Mouse (Mus musculus): Measurements from ENCODE around the gene Epn2. TPM values are rescaled to one million over a fixed set of nuclear protein-coding genes. Genes with fewer than 3 reads are reported as not detected.

The Epn2 gene
- polyA plus RNA-seq, 1 experiment from 2014 or later: 24.7 TPM

- DNase-seq (ENCODE audit: low spot score): no peak
- H3K4me1 ChIP-seq: peaks cover 7% of the 10 kb centered on the region; the same call in 1 of the 2 replicates
- H3K36me3 ChIP-seq (replicated peaks): no peaks in the 10 kb centered on the region
- no peak overlapping the region for H3K27ac ChIP-seq (replicated peaks)
- H3K4me3 ChIP-seq: no peak overlapping the region
- H3K27me3 ChIP-seq (replicated peaks; ENCODE audit: low read depth, poor library complexity, severe bottlenecking): no peaks in the 10 kb centered on the region
- H3K9me3 ChIP-seq: no peaks in the 10 kb centered on the region
- WGBS: 84% methylated on average over 5 of the region's 5 CpGs
Observed at GRCm38 (mm10) chr11:61562421-61562820, 17.1 kb downstream of the Epn2 start.

GRCm38 (mm10) chr11:61559572-61559971 is 19.9 kb downstream of the Epn2 start:
- no peak overlapping the region for H3K4me3 ChIP-seq
- H3K36me3 ChIP-seq (replicated peaks): no peaks in the 10 kb centered on the region
- 89% methylated on average over 5 of the region's 5 CpGs for WGBS
- no peak overlapping the region for H3K27ac ChIP-seq (replicated peaks)
- no peaks in the 10 kb centered on the region for H3K27me3 ChIP-seq (replicated peaks; ENCODE audit: low read depth, poor library complexity, severe bottlenecking)
- DNase-seq (ENCODE audit: low spot score): no peak
- peaks cover 7% of the 10 kb centered on the region; the same call in 1 of the 2 replicates for H3K4me1 ChIP-seq
- no peaks in the 10 kb centered on the region for H3K9me3 ChIP-seq

- Histone ChIP-seq H3K27me3 (replicated peaks; ENCODE audit: low read depth, poor library complexity, severe bottlenecking) (no peaks in the 10 kb centered on the region), H3K4me3 (no peak overlapping the region), H3K27ac (replicated peaks) (no peak overlapping the region), H3K4me1 (no peaks in the 10 kb centered on the region; the same call in 1 of the 2 replicates), H3K36me3 (replicated peaks) (no peaks in the 10 kb centered on the region; the same call in 1 of the 2 replicates), H3K9me3 (no peaks in the 10 kb centered on the region)
- no peak for DNase-seq (ENCODE audit: low spot score)
- whole genome bisulfite sequencing: 78% methylated on average over 3 of the region's 3 CpGs
Observed at GRCm38 (mm10) chr11:61553015-61553754, 26.3 kb downstream of the Epn2 start.

- H3K9me3 ChIP-seq: no peaks in the 10 kb centered on the region
- no peak for DNase-seq (ENCODE audit: low spot score)
- H3K27ac ChIP-seq (replicated peaks): no peak overlapping the region
- peaks cover 13% of the 10 kb centered on the region for H3K36me3 ChIP-seq (replicated peaks)
- no peak overlapping the region for H3K4me3 ChIP-seq
- H3K4me1 ChIP-seq: no peaks in the 10 kb centered on the region; the same call in 1 of the 2 replicates
- H3K27me3 ChIP-seq (replicated peaks; ENCODE audit: low read depth, poor library complexity, severe bottlenecking): no peaks in the 10 kb centered on the region
Observed at GRCm38 (mm10) chr11:61550631-61551030, 28.9 kb downstream of the Epn2 start.

GRCm38 (mm10) chr11:61547710-61548109 is 31.8 kb downstream of the Epn2 start:
- Histone ChIP-seq H3K4me3 (no peak overlapping the region), H3K36me3 (replicated peaks) (peaks cover 37% of the 10 kb centered on the region), H3K27me3 (replicated peaks; ENCODE audit: low read depth, poor library complexity, severe bottlenecking) (no peaks in the 10 kb centered on the region), H3K9me3 (no peaks in the 10 kb centered on the region), H3K27ac (replicated peaks) (no peak overlapping the region), H3K4me1 (no peaks in the 10 kb centered on the region)
- WGBS: 89% methylated on average over 4 of the region's 4 CpGs
- no peak for DNase-seq (ENCODE audit: low spot score)

- Histone ChIP-seq H3K9me3 (no peaks in the 10 kb centered on the region), H3K27me3 (replicated peaks; ENCODE audit: low read depth, poor library complexity, severe bottlenecking) (no peaks in the 10 kb centered on the region), H3K27ac (replicated peaks) (no peak overlapping the region), H3K4me1 (no peaks in the 10 kb centered on the region), H3K36me3 (replicated peaks) (peaks cover 46% of the 10 kb centered on the region), H3K4me3 (no peak overlapping the region)
- 90% methylated on average over 10 of the region's 10 CpGs for WGBS
- no peak for DNase-seq (ENCODE audit: low spot score)
Observed at GRCm38 (mm10) chr11:61546452-61546851, 33.0 kb downstream of the Epn2 start.

GRCm38 (mm10) chr11:61545586-61545985 is 33.9 kb downstream of the Epn2 start:
- peaks cover 8% of the 10 kb centered on the region for H3K4me1 ChIP-seq
- 95% methylated on average over 2 of the region's 2 CpGs for WGBS
- no peak for DNase-seq (ENCODE audit: low spot score)
- H3K4me3 ChIP-seq: no peak overlapping the region
- H3K27ac ChIP-seq (replicated peaks): no peak overlapping the region
- no peaks in the 10 kb centered on the region for H3K27me3 ChIP-seq (replicated peaks; ENCODE audit: low read depth, poor library complexity, severe bottlenecking)
- peaks cover 50% of the 10 kb centered on the region for H3K36me3 ChIP-seq (replicated peaks)
- no peaks in the 10 kb centered on the region for H3K9me3 ChIP-seq

- 88% methylated on average over 2 of the region's 2 CpGs for WGBS
Observed at GRCm38 (mm10) chr11:61541106-61541505, 38.4 kb downstream of the Epn2 start.

GRCm38 (mm10) chr11:61540642-61541041 is 38.8 kb downstream of the Epn2 start:
- WGBS: 69% methylated on average over 7 of the region's 7 CpGs
- Histone ChIP-seq H3K27ac (replicated peaks) (no peak overlapping the region), H3K36me3 (replicated peaks) (peaks cover 49% of the 10 kb centered on the region), H3K4me1 (peaks cover 12% of the 10 kb centered on the region), H3K9me3 (no peaks in the 10 kb centered on the region), H3K4me3 (no peak overlapping the region), H3K27me3 (replicated peaks; ENCODE audit: low read depth, poor library complexity, severe bottlenecking) (no peaks in the 10 kb centered on the region)
- no peak for DNase-seq (ENCODE audit: low spot score)

More at GRCm38 (mm10) chr11:61541106-61541505, 38.4 kb downstream of the Epn2 start:
- Histone ChIP-seq H3K36me3 (replicated peaks) (peaks cover 54% of the 10 kb centered on the region), H3K9me3 (no peaks in the 10 kb centered on the region), H3K27me3 (replicated peaks; ENCODE audit: low read depth, poor library complexity, severe bottlenecking) (no peaks in the 10 kb centered on the region), H3K27ac (replicated peaks) (no peak overlapping the region), H3K4me3 (no peak overlapping the region), H3K4me1 (peaks cover 12% of the 10 kb centered on the region)
- DNase-seq (ENCODE audit: low spot score): no peak

GRCm38 (mm10) chr11:61537362-61537761 is 42.1 kb downstream of the Epn2 start:
- H3K27me3 ChIP-seq (replicated peaks; ENCODE audit: low read depth, poor library complexity, severe bottlenecking): no peaks in the 10 kb centered on the region
- peaks cover 17% of the 10 kb centered on the region for H3K4me1 ChIP-seq
- H3K4me3 ChIP-seq: no peak overlapping the region
- 77% methylated on average over 3 of the region's 3 CpGs for WGBS
- no peak for DNase-seq (ENCODE audit: low spot score)
- H3K27ac ChIP-seq (replicated peaks): no peak overlapping the region
- peaks cover 36% of the 10 kb centered on the region for H3K36me3 ChIP-seq (replicated peaks)
- no peaks in the 10 kb centered on the region for H3K9me3 ChIP-seq

- DNase-seq (ENCODE audit: low spot score): no peak
- H3K9me3 ChIP-seq: no peaks in the 10 kb centered on the region
- peaks cover 34% of the 10 kb centered on the region for H3K36me3 ChIP-seq (replicated peaks)
- 75% methylated on average over 3 of the region's 3 CpGs for WGBS
- H3K4me1 ChIP-seq: peaks cover 17% of the 10 kb centered on the region
- H3K27me3 ChIP-seq (replicated peaks; ENCODE audit: low read depth, poor library complexity, severe bottlenecking): no peaks in the 10 kb centered on the region
- no peak overlapping the region for H3K27ac ChIP-seq (replicated peaks)
- H3K4me3 ChIP-seq: no peak overlapping the region
Observed at GRCm38 (mm10) chr11:61536952-61537351, 42.5 kb downstream of the Epn2 start.

GRCm38 (mm10) chr11:61535530-61535929 is 44.0 kb downstream of the Epn2 start:
- WGBS: 71% methylated on average over 1 of the region's 1 CpGs
- no peak overlapping the region for H3K27ac ChIP-seq (replicated peaks)
- H3K4me3 ChIP-seq: no peak overlapping the region
- H3K4me1 ChIP-seq: peaks cover 9% of the 10 kb centered on the region
- H3K36me3 ChIP-seq (replicated peaks): peaks cover 41% of the 10 kb centered on the region
- no peaks in the 10 kb centered on the region for H3K9me3 ChIP-seq
- DNase-seq (ENCODE audit: low spot score): no peak
- no peaks in the 10 kb centered on the region for H3K27me3 ChIP-seq (replicated peaks; ENCODE audit: low read depth, poor library complexity, severe bottlenecking)

GRCm38 (mm10) chr11:61533571-61533970 is 45.9 kb downstream of the Epn2 start:
- peaks cover 49% of the 10 kb centered on the region for H3K36me3 ChIP-seq (replicated peaks)
- 61% methylated on average over 5 of the region's 5 CpGs for WGBS
- H3K4me3 ChIP-seq: no peak overlapping the region
- H3K9me3 ChIP-seq: no peaks in the 10 kb centered on the region
- H3K4me1 ChIP-seq: peaks cover 15% of the 10 kb centered on the region
- no peaks in the 10 kb centered on the region for H3K27me3 ChIP-seq (replicated peaks; ENCODE audit: low read depth, poor library complexity, severe bottlenecking)
- no peak overlapping the region for H3K27ac ChIP-seq (replicated peaks)
- DNase-seq (ENCODE audit: low spot score): peak; percentile 21
